Mouse (Mus musculus) natural killer cell, adult 2 months (primary cell): ENCODE measurements around the gene Dnm3.

ENCODE experiments used
- DNase-seq, 2 experiments: peaks; one replicate each; pipeline ENCODE4 v3.0.0; 2022; ENCODE audit warnings: low spot score in 2 of 2

Gene Dnm3

GRCm38 (mm10) chr1:161990684-161991578 lies 486.9 kb downstream of the Dnm3 start:
- no peak for DNase-seq

GRCm38 (mm10) chr1:161983979-161984566 lies 493.8 kb downstream of the Dnm3 start:
- DNase-seq: no peak

- DNase-seq: no peak
Measured at GRCm38 (mm10) chr1:161983451-161983850, 494.4 kb downstream of the Dnm3 start.

GRCm38 (mm10) chr1:161980626-161981298 lies 497.1 kb downstream of the Dnm3 start:
- DNase-seq: no peak

- DNase-seq: no peak
Measured at GRCm38 (mm10) chr1:161980046-161980445, 497.8 kb downstream of the Dnm3 start.

- no peak for DNase-seq
Measured at GRCm38 (mm10) chr1:161979536-161979935, 498.3 kb downstream of the Dnm3 start, which contains the start of gene 4930558K02Rik. Gene 4930558K02Rik (minus strand): TSS chr1:161979636.

GRCm38 (mm10) chr1:161978173-161978700 lies 499.6 kb downstream of the Dnm3 start:
- no peak for DNase-seq

GRCm38 (mm10) chr1:161977331-161977730 lies 500.5 kb downstream of the Dnm3 start:
- DNase-seq: no peak

- peak; percentile 73 to 82 for DNase-seq
Measured at GRCm38 (mm10) chr1:161976255-161977182, 501.3 kb downstream of the Dnm3 start.

GRCm38 (mm10) chr1:161972233-161972632 lies 505.6 kb downstream of the Dnm3 start:
- DNase-seq: no peak

- no peak for DNase-seq
Measured at GRCm38 (mm10) chr1:161970874-161971273, 507.0 kb downstream of the Dnm3 start.

- DNase-seq: peak; percentile 84 to 86
Measured at GRCm38 (mm10) chr1:161968589-161969407, 509.0 kb downstream of the Dnm3 start, which contains the start of gene Pigc. Gene Pigc (plus strand): TSS chr1:161969186.

- no peak for DNase-seq
Measured at GRCm38 (mm10) chr1:161967936-161968335, 509.9 kb downstream of the Dnm3 start.

GRCm38 (mm10) chr1:161962465-161963377 lies 515.1 kb downstream of the Dnm3 start:
- DNase-seq: peak in 1 of 2 experiments; percentile 26

- no peak for DNase-seq
Measured at GRCm38 (mm10) chr1:161957964-161958950, 519.6 kb downstream of the Dnm3 start.

GRCm38 (mm10) chr1:161955846-161956245 lies 522.0 kb downstream of the Dnm3 start:
- no peak for DNase-seq

- no peak for DNase-seq
Measured at GRCm38 (mm10) chr1:161952599-161952998, 525.2 kb downstream of the Dnm3 start.
